Mouse (Mus musculus) right cerebral cortex, adult 2 months (tissue): ENCODE data around the gene Ifne.

Experiments used
- DNase-seq, 2 experiments: peaks; one replicate each; pipeline ENCODE4 v3.0.0; 2021 to 2022; ENCODE audit warnings: low spot score in 2 of 2

Ifne gene

DNA sequence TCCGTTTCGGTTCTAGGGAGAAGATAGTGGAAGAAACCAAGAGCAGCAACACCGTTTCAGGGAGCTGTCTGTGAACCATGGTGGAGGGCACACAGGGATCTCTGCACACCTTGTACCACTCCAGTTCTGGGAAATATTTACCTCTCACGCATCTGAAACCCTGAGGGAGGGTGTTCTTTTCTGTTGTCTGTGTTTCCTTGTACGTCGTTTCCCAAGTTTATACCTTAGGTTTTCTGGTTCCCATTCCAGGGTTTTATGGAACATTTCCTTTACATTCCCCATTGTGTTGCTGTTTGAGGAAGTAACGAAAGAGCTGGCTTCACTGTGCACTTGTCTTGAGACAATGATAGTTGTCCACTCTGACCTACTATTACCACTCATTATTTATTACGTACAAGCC is at the start of gene Ifne:
Gene Ifne, minus strand, starts transcription at position 101 of the 400 bp plus-strand sequence.
- DNase-seq = no peak

DNA sequence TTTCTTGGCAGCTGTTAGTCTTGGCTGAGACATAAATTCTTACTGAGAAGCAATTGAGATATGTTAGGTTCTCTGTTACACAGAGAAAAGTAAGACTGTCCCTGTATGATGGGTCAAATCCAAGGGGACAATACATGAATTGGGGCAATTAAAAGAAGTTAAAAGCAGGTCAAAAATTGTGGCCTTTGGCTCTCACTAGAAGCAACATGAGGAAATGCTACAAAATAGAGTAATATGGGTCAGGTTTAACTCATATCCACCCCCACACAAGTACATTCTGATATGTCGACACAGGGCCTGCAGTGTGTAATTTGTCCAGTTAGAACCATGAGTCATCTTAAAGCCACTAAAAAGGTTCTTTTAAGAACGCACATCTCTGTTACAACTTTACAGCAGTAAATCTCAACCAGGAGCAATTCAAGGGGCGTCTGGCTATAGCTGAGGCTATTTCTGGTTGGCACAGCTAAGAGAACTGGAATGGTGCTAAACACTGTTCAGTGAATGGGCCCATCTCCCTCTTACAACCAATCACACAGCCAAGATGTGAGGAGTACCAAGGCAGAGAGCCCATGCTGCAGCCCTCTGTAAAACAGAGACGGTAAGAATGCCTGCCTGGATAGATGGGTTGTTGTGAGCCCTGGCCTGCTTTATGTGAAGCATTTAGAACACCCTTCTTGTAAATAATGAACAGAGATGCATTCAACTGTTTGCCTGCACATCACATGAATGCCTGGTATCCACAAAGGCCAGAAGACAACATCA is 48.5 kb upstream of the Ifne start:
- no peak for DNase-seq

DNA sequence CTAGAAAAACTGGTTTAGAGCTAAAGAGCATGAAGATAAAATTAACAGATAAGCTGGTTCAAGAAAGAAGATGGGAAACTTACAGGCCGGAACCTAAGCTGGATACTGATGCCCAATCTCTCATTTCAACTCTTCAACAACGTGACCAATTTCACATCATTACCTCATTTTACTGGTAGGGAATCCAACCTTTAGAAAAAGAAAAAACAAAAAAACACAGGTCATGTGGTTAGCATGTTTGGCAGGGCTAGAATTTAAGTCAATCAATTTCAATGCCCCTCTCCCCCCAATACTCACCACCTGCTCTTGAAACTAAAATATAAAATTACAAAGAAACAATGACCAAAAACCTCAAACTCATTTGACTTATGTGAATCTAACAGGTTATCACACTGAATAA is 47.8 kb upstream of the Ifne start:
- no peak for DNase-seq

DNA sequence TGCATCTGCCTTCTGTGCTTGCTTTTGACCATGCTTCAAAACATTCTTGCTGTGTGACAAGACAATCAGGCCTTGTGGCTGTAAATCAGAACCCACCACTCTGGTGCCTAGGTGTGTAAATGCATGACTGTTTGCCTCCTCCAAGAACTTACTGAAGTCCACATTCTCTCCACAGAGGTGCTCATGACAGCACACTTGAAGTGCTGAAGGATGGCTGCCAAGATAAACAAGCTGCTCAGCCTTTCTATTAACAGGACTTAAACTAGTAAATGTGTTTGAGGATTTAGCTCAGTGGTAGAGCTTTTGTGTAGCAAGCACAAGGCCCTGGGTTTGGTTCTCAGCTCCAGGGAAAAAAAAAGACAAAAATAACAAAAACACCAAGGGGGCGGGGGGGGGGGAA is 46.6 kb upstream of the Ifne start:
- no peak for DNase-seq

DNA sequence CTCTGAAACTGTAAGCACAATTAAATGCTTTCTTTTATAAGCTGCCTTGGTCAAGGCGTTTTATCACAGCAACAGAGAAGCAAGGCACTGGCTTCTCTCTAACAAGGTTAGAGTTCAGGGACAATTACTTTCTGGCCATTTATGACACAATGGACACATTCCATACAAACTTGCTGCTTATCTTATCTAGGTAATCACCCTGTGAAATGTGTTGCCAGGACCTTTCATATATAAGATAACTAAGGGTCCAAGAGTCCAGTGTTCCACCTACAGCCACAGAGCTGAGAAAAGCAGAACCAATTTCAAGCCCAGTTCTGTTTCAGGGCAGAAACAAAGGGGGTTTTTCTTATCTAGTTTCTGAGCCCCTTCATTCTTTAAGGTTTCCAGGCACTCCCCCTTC is 46.1 kb upstream of the Ifne start:
- DNase-seq = no peak

DNA sequence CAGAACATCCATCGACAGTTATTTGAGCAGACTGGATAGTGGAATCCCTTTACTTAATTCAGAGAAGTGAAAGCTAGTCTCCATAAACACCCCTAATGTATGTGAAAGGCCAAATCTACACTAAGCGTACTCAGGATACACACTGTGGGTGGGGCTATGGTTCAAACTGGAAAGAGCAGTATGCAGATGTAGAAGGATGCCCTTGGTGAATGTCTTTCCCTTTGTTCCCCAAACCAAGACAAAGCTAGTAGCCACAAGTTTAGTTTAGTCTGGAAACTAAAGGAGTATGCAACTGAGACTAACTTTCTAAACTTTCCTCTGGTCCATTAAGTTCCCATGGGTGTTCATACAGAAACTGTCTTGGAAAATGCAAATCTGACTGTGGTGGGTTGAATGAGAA is 45.5 kb upstream of the Ifne start:
- DNase-seq = no peak

DNA sequence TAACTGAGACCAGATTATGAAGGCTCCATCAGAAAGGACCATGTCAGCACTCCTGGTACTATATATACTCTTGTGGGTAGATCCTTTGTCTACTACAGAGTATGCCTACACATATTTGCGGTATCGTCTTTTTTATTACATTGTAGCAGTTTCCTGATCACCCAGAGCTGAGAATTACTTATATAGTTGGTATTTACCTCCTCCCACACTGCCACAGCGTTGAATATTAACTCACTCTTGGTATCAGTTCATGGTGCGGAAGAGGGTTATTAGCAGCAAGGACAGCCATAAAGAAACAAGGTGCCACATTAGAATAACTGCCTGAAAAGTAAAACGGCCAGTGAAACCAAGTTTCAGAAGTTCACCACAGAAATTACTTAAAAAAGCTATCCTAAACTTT is 41.3 kb upstream of the Ifne start:
- no peak for DNase-seq

DNA sequence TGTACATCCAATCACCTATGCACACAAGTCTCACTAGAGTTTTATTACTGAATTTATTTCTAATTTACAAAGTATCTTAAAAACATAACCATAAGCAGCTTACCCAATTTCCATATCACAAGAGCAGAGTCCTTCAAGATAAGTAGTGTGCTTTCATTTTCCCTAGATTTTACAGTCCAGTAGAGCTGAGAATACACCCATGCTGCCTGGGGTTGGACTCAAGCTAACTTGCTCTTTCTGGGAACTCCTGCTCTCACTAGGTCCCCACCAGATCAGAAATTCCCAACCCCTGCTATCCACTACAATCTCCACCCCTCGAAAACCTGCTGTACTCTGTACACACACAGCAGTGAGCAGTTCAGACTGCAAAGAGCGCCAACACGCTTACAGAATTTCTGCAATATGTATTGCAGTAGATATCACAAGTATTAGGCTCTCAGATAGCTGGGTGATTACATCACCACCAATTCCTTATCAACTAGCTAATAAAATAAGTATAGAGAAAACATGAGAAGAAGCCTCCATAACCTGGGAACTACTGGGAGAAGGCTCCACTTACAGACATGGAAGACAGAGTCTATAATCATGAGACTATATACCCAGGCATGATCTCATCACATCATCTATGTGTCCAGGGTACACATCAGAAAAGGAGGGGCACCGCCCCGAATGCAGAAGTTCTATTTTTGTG is 37.9 kb upstream of the Ifne start:
- no peak for DNase-seq

DNA sequence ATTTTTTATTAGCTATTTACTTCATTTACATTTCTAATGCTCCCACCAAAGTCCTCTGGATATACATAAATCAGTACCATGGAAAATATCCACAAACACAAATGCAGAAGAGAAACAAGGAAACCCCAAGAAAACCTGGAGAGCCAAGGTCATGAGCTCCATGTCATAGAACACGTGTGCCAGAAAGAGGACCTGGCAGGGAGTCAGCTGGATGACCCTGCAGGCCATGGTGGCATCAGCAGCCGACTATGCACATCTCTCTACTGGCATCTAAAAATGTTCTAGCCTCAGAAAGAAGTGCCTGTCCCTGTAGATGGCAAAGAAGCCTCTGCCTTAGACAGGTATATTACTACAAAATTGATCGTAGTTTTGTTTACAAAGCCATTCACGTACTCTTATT is 36.3 kb upstream of the Ifne start:
- DNase-seq = no peak

DNA sequence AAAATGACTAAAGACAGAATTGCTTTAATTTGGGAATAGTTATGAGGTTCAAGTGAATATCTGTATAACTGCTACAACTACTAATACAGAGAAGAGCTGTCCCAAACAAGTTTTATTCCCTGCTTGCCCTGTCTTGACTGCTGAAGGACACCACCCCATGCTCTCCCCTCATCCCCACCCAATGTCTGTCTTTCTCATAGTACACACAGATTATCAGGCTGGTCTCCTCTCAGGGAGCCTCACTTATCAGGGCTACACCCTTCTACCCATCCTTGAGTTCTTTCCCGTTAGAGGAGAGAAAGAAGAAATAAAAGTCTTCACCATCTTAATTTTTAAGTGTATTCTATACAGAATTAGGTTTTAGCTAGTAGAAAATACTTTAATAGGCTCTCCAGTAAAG is 34.0 kb upstream of the Ifne start:
- no peak for DNase-seq

DNA sequence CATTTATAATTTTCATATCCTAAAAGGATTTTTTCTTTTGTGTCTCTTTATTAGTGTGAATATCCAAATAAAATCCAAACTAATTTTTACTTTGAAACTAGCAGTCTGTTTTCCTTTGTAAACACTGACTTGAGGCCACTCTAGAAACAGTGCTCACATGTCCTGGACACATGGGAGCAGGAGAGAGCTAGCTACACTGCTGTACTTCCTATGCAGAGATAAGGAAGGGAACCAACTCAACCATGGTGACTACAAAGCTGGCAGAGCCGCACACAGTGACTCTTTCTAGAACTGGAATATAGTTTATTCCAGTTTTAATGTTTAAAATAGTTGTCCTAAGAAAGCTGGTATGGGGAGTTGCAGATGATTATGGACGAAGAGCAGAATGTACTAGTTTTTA is 32.9 kb upstream of the Ifne start:
- no peak for DNase-seq

DNA sequence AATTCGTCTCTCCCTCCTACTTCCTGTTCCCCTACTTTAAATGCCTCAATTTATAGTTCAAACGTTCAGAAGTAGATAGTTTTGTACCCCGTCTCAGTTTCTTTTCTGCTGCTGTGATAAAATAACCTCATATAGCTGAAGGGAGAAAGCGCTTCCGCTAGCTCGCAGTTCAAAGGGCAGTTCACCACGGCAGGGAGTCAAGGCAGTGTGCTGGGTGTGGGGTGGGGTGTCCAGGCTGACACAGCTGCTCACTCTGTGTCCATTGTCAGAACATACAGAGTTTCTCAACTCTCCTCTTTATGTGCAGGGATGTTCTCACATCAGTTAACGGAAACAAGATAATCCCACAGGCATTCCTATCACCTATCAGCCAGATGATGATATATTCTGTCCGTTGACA is 32.2 kb upstream of the Ifne start:
- no peak for DNase-seq

DNA sequence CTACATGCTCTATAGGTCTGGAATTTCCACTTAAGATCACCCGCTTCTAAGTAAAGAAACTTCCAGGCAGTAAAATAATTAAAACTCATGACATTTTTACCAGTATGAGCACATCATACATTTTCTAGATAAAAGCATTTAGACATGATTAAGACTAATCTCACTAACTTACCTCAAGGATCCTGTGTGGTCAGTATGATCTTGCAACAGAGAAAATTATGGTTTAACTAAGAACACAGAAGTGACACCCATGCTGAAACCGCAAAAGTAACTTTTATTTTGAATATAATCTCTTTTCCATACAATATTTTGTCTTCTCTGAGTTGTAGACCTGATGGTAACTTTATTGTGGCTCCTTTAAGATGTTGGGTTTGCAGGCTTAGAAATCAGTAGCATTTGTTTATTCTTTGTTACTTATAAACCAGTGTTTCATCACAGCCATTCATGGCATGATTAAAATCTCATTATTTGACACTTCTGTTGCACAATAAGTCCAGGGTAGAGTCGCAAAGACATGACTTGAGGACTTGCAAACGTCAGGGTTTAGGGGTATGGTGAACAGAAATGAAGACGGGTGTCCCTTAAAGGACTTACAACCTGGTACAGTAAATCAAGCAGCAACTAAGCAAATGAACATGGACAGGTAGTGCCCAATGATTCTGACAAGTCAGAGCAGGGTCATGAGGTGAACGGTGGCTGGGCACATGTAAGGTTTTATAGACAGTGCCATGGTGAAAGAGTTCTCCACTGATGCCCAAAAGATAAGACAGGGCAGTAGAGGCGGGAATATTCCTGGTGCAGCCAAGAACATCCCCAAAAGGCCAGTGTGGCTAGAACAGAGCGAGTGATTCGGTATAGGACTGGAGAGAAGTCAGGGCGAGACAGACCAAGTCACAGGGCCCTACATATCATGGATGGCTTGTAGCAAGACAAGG is 29.9 kb upstream of the Ifne start:
- DNase-seq = no peak

DNA sequence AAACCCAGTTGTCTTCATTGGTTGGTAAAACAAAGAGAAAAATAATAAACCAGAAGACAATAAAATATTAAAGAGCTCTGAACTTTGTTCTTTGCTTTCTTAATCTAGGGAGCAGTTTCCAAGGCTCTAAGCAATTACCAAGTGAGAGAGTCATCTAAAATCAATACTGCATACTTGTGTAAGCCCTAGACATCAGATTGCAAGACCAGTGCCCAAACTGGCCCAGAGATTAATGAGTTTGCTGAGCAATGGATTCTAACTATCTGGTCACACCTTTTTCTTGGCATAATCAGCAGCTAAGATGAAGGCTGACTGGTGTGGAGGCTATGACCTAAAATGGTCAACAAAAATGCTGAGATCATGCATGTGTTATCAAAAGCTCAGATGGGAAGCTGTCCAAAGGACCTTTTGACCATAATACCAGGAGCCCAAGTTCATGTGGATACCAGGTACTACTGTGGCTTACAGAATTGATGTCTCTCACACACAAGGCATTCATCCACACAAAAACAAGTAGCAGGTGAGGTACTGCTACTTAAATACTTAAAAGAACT is 13.3 kb upstream of the Ifne start:
- no peak for DNase-seq

DNA sequence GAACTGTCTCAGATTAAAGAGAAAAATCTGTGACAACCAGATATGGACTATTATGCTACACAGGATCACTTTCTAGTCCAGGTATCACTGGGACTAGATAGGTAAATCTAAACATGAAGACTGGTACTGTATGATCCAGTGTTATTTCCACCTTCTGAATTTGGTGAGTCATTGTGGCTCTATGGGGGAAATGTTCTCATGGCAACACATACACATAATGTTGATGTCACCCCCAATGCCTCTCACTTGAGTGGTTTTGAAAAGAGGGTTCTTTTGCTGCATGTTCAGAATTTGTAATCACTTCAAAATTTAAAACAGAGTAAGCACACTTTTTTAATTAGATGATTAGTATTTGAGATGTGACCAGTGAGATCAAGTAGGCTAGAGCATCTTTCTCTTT is 8.2 kb upstream of the Ifne start:
- no peak for DNase-seq

DNA sequence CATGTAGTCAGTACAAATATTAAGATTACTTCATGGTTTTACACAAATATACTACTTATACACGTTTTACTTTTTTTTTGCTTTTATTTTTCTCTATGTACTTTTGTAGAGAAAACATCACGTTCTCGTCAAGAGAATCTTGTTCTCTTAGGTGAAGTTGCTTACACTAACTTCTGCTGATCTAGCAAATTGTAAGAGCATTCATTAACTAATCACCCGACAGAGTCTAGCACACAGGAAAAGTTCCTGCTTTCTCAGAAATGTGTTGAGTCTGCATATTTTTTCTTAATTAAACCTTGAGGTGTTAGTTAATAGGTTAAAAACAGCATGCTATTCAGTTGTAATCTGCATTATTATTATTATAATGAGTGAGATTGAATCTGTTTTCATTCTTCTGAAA is 1.2 kb downstream of the Ifne start:
- DNase-seq = no peak

DNA sequence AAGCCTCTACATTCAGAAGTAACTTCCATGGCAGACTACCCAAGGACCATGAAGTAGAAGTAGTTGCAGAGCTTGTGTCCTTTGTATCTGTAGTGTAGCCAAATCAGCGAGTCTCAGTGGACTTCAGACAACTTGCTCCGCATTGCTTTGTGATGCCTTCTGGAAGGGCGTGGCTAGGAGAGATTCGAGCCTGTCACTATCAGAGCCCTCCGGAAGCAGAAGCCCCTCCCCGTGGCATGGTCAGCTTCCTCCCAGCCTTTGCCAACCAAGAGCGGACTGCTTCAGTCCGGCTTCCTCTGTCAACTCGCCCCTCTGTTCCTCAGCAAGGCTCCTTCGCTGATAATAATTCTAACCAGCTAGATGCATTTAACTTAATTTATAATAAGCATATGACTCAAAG is 1.8 kb downstream of the Ifne start:
- no peak for DNase-seq

DNA sequence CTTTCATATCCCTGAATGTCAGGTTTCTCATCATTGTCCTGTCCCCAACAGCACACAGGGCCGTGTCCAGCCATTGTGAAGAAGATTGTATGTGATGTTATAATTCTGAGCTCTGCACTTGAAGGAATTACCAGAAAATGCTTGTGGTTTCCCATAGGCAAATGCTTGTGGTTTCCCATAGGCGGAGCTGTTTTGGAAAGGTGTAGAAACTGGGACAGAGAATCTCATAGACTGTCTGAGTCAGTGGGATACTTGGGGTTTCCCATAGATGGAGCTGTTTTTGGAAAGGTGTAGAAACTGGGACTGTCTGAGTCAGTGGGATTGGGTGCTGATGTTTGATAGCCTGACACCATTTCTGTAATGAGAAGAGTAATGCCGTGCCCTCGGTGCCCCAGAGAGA is 3.5 kb downstream of the Ifne start:
- DNase-seq = no peak

DNA sequence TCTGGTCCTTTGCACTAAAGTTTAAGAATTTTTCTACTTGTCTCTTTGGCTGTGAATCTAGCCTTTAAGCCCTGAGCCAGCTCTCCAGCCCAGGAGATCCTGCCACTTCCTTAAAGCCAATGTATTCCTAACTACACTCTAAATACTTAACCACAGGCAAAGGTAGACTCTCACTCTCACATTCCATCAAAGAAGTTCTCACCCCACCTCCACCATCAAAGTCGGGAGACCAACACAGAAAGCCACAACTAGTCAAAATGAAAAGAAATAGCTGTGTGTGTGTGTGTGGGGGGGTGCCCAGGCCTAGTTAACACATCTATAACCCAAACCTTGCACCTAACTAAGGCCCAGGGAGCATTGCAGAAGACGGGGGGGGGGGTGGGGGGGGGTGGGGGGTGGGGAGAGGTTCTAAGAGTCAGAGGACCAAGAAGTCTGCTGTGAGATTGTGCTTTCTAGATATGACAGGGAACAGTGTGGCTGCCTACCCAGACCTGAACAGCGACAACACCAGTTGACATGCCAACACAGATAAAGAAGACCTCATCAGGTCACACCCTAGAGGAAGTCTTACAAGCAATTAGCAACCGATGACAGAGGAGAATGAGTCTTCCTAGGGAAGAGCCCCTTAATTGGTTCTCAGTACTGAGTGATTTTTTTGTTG is 4.4 kb downstream of the Ifne start:
- DNase-seq = no peak

DNA sequence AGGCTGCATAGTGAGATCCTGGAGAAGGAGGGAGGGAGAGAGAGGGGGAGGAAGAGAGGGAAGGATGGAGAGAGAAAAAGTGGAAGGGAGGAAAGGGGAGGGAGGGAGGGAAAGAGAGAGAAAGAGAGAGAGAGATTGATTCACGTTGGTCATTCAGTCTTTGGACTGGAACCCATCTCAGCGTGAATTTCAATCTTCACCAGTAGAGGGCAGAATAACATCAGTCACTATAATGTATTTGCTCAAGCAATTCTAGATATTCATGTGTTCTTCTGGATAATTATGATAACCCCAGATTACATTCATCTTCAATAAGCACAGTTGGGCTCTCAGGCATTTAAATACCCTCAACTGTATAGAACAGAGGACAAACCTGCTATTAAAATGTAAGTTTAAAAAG is 7.3 kb downstream of the Ifne start:
- peak; percentile 10 to 51 for DNase-seq
